Mouse (Mus musculus) kidney, adult 2 months (tissue): ENCODE results near the gene Tyw5.

ENCODE experiments used
- CTCF ChIP-seq: fragments of 200-500 bp; conservative IDR thresholded peaks from 2 replicates; pipeline ENCODE4 v1.5.1; 2011; ENCODE audit warnings: low read depth, mild to moderate bottlenecking, control low read depth, low read length, moderate library complexity, mixed read lengths; ENCODE audit not compliant: insufficient read depth, insufficient read length
- POLR2A ChIP-seq: fragments of 200-500 bp; IDR thresholded peaks from one replicate; pipeline ENCODE4 v1.6.1; 2011; ENCODE audit warnings: low read depth, low read length, control low read depth

DNA sequence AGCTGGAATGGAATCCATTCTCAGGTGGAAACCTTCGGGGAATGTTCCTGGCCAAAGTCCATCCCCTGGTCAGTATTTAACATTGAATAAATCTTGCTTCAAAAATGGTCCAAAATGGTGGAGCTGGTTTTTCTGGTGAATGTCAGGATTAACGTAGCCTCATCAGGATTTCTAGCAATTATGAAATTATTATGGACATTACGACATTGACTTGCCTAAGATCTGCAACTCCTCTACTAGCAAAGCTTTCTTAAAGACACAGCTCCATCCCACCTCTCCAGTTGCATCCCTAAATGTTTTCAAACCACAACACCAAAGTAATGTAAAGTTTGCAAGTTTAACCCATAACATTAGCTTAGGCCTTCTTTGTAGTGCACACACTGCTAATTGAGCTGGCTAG is 39.5 kb downstream of the Tyw5 start:
- TF ChIP-seq CTCF = no peak
- no peak for TF ChIP-seq POLR2A
